Mouse (Mus musculus) retina, postnatal 1 day (tissue): Measurements from ENCODE around the gene Fbln2.

ENCODE experiments used
- DNase-seq: peaks from one replicate; pipeline ENCODE4 v3.0.0-alpha.2; 2012

The Fbln2 gene

GRCm38 (mm10) chr6:91231523-91231922, 19.3 kb downstream of the Fbln2 start:
- no peak for DNase-seq

GRCm38 (mm10) chr6:91233011-91233410, 20.8 kb downstream of the Fbln2 start:
- no peak for DNase-seq

DNA sequence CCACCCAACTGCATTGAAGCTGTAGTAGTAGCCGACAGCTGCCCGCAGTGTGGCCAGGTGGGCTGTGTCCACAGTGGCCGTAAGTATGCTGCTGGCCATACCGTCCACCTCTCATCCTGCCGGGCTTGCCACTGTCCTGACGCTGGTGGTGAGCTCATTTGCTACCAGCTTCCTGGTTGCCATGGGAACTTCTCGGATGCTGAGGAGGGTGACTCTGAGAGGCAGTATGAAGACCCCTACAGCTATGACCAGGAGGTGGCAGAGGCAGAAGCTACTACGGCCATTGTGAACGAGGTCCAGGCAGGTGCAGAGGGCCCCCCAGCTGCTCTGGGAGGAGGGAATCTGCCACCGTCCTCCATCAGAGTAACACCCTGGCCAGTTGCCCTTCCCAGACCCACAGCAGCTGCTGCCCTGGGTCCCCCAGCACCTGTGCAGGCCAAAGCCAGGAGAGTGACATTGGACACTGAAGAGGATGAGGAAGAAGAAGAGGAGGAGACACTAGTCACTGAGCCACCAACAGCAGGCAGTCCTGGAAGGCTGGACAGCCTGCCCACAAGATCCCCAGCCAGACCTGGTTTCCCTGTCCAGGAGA, 21.3 kb downstream of the Fbln2 start:
- peak; percentile 30 for DNase-seq

DNA sequence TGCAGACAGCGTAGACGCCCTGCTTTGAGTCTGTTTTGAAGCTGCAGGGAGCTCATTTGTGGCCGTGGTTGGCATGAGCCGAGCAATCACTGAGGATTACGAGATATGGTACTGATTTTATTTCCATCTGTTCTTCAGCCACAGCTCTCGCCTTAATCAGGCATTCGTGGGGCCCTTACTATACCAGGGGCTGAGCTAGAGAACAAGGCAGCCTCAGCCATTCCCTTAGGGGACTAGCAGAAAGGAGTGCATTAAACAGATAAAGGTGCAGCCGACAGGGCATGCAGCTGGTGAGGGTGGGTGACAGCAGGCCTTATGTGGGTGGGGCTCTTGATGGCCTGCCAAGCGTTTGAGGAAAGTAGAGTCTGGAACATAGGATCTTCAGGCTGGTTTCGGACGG, 23.8 kb downstream of the Fbln2 start:
- peak; percentile 24 for DNase-seq

GRCm38 (mm10) chr6:91236429-91236828, 24.2 kb downstream of the Fbln2 start:
- peak; percentile 37 for DNase-seq

DNA sequence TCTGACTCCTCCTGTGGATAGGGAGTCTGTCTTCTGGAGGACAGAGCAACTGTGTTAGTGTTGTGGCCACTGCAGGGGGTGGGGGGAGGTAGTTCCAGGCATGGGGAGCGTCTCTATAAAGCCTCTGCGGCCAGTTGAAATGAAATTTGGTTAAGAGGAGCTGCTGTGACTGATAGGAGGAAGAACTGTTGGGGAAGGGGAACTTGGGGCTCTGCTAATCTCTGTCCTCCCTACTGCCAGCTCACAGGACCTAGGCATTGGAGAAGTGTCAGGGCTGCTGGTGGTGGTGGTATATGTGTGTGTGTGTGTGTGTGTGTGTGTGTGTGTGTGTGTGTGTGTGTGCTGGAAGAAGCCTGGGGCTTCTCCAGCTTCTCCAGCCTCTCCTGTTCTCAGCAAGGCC, 25.0 kb downstream of the Fbln2 start:
- no peak for DNase-seq

- DNase-seq, result no peak
These were observed 28.3 kb downstream of the Fbln2 start for GRCm38 (mm10) chr6:91240537-91240936.

DNA sequence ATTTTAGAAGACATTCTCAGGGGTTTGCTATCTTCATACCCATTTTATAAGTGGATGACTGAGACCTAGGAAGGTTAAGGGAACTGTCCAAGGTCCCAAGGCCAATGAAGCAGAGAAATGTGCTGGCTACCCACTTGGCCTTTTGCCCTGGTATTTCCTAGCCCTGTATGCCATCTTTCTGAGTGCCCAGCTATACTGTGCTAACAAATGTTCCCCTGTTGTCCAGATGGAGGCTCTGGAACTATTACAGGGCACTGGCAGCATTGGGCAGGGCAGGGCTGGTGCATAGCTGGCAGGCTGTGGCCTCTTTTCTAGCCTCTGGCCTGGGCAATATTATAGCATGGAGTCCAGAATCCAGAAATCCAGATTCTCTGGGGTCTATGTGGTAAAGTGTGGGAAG, 28.7 kb downstream of the Fbln2 start:
- no peak for DNase-seq

DNA sequence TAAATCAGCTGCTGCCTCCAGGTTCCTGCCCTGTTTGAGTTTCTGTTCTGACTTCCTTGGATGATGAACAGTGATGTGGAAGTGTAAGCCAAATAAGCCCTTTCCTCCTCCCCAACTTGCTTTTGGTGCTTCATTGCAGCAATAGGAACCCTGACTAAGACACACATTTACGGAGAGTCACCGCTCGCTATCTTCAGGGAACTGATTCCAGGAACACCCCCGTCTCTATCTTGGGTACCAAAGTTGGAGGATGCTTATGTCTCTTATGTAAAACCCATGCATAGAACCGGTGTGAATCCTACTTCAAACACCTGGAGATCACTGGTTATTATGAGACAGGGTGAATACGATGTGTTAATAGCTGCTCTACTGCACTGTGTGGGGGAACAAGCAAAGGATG, 31.1 kb downstream of the Fbln2 start:
- no peak for DNase-seq

DNA sequence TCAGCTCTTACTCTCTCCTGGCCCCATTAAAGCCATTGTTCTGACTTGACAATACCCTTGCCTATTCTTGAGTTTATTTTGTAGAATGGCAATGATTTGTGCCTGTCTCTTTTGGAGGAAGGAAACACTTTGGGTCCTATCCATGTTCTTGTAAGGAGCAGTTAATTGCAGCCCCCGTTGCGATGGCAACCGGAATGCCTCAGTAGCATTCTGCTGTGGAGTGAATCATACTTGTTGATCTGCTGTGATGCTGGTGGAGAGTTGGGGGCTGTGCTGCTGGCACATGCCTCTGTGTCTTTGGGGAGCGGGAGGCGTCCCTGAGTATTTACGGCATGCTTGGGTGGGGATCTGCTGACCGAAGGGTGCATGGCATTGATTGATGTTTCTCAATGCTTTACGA, 32.1 kb downstream of the Fbln2 start:
- no peak for DNase-seq

DNA sequence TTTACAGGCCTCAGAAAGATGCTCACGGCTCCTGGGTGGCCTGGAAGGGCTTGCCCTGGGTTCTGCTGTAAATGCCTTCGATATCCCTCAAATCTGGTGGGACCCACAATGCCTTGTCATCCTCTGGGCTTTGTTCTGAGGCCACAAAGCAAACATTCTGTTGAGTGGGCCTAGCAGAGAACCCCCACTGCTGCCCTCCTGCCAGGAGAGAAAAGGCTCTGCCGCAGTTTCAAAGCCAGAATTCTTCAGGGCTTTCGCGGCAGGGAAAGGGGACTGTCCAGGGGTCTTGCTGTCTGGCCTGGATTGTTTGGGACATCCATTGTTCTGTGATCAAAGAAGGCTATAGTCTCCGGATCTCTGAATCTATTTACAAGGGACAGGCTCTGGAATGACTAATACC, 33.1 kb downstream of the Fbln2 start:
- DNase-seq, result no peak

GRCm38 (mm10) chr6:91247343-91247742, 35.1 kb downstream of the Fbln2 start:
- DNase-seq, result no peak

DNA sequence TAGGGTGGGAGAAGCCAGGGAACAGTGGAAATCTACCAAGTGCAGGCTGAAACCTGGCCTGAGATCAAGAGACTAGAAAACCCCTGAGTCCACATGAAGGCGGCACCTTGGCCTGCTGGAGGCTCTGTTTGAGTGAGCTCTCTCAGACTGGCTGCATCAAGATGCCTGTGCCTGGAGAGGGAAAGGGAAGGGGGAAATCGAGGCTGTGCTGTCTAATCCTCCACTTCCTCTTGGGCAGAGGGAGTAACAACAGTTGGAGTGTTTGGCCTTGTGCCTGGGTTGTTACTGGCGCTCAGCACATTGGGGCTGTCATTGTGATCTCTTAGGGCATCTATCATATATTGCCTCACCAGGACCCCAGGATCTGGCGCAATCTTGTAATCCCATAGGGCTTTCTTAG, 36.4 kb downstream of the Fbln2 start:
- DNase-seq, result no peak

DNA sequence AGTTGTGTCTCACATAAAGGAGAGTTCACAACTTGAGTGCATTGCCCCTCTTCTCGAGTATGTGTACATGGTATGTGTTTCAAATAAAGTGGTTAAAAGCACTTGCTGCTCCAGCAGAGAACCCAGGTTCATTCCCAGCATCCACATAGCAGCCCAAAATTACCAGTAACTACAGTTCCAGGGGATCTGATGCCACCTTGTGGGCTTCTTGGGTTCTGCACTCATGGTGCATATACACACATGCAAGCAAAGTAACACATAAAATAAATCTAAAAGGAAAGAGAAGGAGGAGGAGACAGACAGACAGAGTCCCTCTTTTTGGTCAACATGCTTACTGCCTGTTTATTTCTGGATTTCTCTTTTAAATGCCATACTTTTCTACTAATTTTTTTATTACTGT, 37.5 kb downstream of the Fbln2 start:
- no peak for DNase-seq

GRCm38 (mm10) chr6:91259440-91260120, 47.3 kb downstream of the Fbln2 start:
- no peak for DNase-seq

GRCm38 (mm10) chr6:91260347-91260986, 48.2 kb downstream of the Fbln2 start:
- no peak for DNase-seq

DNA sequence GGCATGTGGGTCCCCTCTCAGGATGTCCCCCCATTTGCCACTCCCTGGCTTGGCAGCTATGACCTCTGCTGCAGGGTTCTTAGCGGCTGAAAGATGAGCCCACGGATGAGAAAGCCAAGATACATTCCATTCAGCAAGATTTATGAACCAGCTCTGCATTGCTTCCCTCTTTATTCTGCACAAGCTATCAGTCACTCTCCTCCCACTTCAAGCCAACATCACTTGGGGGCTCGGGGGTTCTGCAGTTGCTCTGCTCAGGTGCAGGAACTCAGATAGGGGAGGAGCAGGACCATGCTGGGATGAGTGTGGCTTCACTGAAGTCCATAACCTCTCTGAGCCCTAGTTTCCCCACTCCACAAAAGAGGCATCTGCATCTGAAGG, 48.7 kb downstream of the Fbln2 start:
- DNase-seq, result no peak

DNA sequence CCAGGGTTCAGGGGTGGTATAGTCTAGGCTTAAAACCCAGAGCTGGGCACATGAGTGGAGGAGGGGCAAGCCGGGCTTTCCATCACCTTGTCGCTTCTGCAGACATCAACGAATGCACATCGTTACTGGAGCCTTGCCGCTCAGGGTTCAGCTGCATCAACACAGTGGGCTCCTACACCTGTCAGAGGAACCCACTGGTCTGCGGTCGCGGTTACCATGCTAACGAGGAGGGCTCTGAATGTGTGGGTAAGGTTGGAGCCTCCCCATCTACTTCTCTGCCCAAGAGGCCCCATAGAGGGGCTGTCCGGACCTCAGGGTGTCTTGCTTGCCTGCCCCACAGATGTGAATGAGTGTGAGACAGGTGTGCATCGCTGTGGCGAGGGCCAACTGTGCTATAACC, 53.4 kb downstream of the Fbln2 start:
- DNase-seq, result no peak

GRCm38 (mm10) chr6:91266647-91267046, 54.4 kb downstream of the Fbln2 start:
- DNase-seq, result no peak

DNA sequence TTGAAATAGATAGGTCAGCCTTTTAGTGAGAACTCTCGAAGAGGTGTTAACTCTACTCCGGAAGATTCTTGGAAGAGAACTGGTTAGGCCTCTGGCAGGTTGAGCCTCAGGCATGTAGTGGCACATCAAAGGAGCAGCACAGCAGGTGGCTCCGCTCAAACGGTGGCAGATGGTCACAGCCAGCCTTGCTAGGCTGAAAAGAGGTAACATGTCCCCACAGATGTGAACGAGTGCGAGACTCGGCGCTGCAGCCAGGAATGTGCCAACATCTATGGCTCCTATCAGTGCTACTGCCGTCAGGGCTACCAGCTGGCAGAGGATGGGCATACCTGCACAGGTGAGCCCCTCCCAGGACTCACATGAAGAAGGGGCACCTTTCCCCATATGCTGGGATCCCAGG, 56.1 kb downstream of the Fbln2 start:
- DNase-seq, result no peak

DNA sequence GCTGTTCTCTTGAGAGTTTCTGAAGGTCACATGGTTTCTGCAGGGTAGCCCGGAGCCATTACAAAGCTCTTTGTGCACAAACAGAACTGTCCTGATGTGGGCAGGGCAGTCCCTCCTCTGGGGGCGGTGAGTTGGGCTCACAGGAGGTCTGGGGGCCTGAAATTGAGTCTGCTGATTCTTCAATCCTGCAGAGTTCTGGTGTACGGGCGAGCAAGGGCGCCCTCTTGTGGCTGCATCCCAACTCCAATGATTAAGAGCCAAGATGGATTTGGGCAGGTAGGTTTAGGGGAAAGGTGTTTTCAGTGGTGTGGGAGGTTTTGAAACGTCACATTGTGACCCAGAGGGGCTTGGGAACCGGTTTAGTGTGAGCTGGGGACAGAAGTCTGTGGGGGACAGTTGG, 65.3 kb downstream of the Fbln2 start:
- peak; percentile 78 for DNase-seq

DNA sequence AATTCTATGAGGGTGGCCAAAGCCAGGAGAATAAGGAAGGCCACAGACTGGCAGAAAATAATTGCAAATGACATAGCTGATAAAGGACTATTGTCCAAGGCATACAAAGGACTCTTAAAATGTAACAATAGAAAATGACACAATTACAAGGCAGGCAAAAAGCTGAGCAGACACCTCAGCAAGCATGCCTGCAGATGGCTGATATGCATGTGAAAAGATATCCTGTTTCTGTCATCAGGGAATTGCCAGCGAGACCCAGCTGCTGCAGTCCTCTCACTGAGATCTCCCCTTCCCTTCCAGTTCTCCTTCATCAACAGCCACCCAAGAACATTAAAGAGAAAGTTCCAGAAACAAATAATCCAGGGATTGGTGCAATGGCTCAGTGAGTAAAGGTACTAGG, 66.0 kb downstream of the Fbln2 start:
- peak; percentile 37 for DNase-seq

DNA sequence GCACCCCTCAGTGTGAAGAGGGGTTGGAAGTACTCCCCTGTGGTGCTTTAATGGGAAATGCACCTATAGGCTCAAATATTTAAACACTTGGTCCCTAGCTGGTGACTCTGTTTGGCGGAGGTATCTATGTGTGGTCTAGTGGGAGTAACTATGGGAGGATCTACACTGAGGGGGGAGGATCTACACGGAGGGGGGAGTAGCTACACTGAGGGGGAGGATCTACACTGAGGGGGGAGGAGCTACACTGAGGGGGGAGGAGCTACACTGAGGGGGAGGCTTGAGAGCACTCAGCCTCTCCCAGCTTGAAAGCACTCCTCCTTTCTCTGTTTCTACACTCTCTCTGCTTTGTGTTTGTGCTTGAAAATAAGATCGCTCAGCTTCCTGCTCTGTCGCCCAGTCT, 67.2 kb downstream of the Fbln2 start:
- no peak for DNase-seq

DNA sequence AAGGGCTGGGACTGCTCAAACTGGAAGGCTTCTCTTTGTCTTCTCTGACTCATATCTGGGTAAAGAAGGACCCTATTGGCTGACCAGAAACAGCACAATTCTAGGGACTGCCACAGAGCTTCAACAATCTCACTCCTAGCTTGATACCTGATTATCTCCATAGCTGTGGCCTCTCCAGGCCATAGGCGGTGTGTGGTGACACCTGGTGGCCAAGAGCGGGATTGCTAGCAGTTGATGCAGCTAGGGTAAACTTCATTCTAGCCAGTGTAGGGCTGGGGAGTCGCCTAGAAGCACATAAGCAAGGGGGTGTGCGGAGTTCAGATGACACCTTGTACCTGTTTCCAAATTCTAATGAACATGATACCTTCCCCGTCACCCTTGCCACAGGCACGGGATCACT, 69.0 kb downstream of the Fbln2 start:
- peak; percentile 82 for DNase-seq

DNA sequence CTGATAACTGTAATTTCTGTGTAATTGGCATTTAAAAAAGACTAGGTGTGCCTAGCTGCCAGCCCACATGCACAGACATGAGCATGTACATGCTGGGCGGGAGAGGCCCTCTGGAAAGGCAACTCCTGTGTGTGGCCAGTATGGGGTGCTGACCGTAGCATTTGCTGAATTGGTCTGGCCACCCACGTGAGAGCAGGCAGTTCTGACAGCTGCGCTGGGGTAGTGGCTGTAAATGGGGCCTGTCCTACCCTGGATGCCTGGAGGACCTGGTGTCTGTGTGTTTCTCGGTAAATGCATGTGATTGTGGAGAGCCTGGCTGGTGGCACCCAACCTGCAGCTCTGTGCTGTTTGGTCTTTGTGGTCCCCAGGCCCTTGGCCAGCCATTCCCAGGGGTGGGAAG, 69.5 kb downstream of the Fbln2 start:
- no peak for DNase-seq
